Mouse (Mus musculus): ENCODE measurements around the gene Ddx52. TPM values are rescaled to one million over a fixed set of nuclear protein-coding genes. Genes with fewer than 3 reads are reported as not detected.

Gene Ddx52
- polyA plus RNA-seq, 1 experiment = 6.7 TPM

GRCm38 (mm10) chr11:83974561-83975346 is 32.9 kb downstream of the Ddx52 start:
- no peak overlapping the region for H3K4me3 ChIP-seq (ENCODE audit: control insufficient read depth, low read depth, low read length)
- H3K36me3 ChIP-seq (ENCODE audit: control insufficient read depth, insufficient read depth, low read length) = no peaks in the 10 kb centered on the region
- no peak overlapping the region for H3K27ac ChIP-seq (ENCODE audit: control insufficient read depth, insufficient read depth, low read depth, low read length)
- H3K27me3 ChIP-seq (ENCODE audit: control insufficient read depth, insufficient read depth, low read length) = no peaks in the 10 kb centered on the region
- no peak for TF ChIP-seq POLR2A (IDR thresholded peaks at IDR 0.05; ENCODE audit: control insufficient read depth, low read depth, low read length)
- TF ChIP-seq CTCF (IDR thresholded peaks at IDR 0.05; ENCODE audit: control insufficient read depth, insufficient read depth, insufficient replicate concordance, low read depth, low read length) = no peak
- no peaks in the 10 kb centered on the region for H3K4me1 ChIP-seq (ENCODE audit: control insufficient read depth, insufficient read depth, low read length)

- no peak for TF ChIP-seq CTCF (IDR thresholded peaks at IDR 0.05; ENCODE audit: control insufficient read depth, insufficient read depth, insufficient replicate concordance, low read depth, low read length)
- no peak for TF ChIP-seq POLR2A (IDR thresholded peaks at IDR 0.05; ENCODE audit: control insufficient read depth, low read depth, low read length)
- Histone ChIP-seq H3K4me1 (ENCODE audit: control insufficient read depth, insufficient read depth, low read length) (no peaks in the 10 kb centered on the region), H3K27me3 (ENCODE audit: control insufficient read depth, insufficient read depth, low read length) (no peaks in the 10 kb centered on the region), H3K4me3 (ENCODE audit: control insufficient read depth, low read depth, low read length) (no peak overlapping the region), H3K36me3 (ENCODE audit: control insufficient read depth, insufficient read depth, low read length) (no peaks in the 10 kb centered on the region), H3K27ac (ENCODE audit: control insufficient read depth, insufficient read depth, low read depth, low read length) (no peak overlapping the region)
Measured at GRCm38 (mm10) chr11:83975488-83975887, 33.6 kb downstream of the Ddx52 start.

- Histone ChIP-seq H3K4me3 (ENCODE audit: control insufficient read depth, low read depth, low read length) (no peak overlapping the region), H3K27ac (ENCODE audit: control insufficient read depth, insufficient read depth, low read depth, low read length) (no peak overlapping the region), H3K27me3 (ENCODE audit: control insufficient read depth, insufficient read depth, low read length) (no peaks in the 10 kb centered on the region), H3K36me3 (ENCODE audit: control insufficient read depth, insufficient read depth, low read length) (peaks cover 1% of the 10 kb centered on the region; the same call in 1 of the 2 replicates), H3K4me1 (ENCODE audit: control insufficient read depth, insufficient read depth, low read length) (no peaks in the 10 kb centered on the region)
- TF ChIP-seq POLR2A (IDR thresholded peaks at IDR 0.05; ENCODE audit: control insufficient read depth, low read depth, low read length) = no peak
- TF ChIP-seq CTCF (IDR thresholded peaks at IDR 0.05; ENCODE audit: control insufficient read depth, insufficient read depth, insufficient replicate concordance, low read depth, low read length) = no peak
Measured at GRCm38 (mm10) chr11:83976236-83976977, 34.5 kb downstream of the Ddx52 start.

- H3K4me3 ChIP-seq (ENCODE audit: control insufficient read depth, low read depth, low read length) = no peak overlapping the region
- TF ChIP-seq POLR2A (IDR thresholded peaks at IDR 0.05; ENCODE audit: control insufficient read depth, low read depth, low read length) (no peak), CTCF (IDR thresholded peaks at IDR 0.05; ENCODE audit: control insufficient read depth, insufficient read depth, insufficient replicate concordance, low read depth, low read length) (no peak)
- H3K36me3 ChIP-seq (ENCODE audit: control insufficient read depth, insufficient read depth, low read length) = peaks cover 1% of the 10 kb centered on the region
Measured at GRCm38 (mm10) chr11:83977810-83978209, 35.9 kb downstream of the Ddx52 start.

GRCm38 (mm10) chr11:83979992-83980391 is 38.1 kb downstream of the Ddx52 start:
- peaks cover 3% of the 10 kb centered on the region for H3K36me3 ChIP-seq (ENCODE audit: control insufficient read depth, insufficient read depth, low read length)
- no peak for TF ChIP-seq CTCF (IDR thresholded peaks at IDR 0.05; ENCODE audit: control insufficient read depth, insufficient read depth, insufficient replicate concordance, low read depth, low read length)
- no peak for TF ChIP-seq POLR2A (IDR thresholded peaks at IDR 0.05; ENCODE audit: control insufficient read depth, low read depth, low read length)

More at GRCm38 (mm10) chr11:83977810-83978209, 35.9 kb downstream of the Ddx52 start:
- Histone ChIP-seq H3K27ac (ENCODE audit: control insufficient read depth, insufficient read depth, low read depth, low read length) (no peak overlapping the region), H3K27me3 (ENCODE audit: control insufficient read depth, insufficient read depth, low read length) (no peaks in the 10 kb centered on the region), H3K4me1 (ENCODE audit: control insufficient read depth, insufficient read depth, low read length) (no peaks in the 10 kb centered on the region)

GRCm38 (mm10) chr11:83981338-83981737 is 39.5 kb downstream of the Ddx52 start:
- no peak overlapping the region for H3K27ac ChIP-seq (ENCODE audit: control insufficient read depth, insufficient read depth, low read depth, low read length)
- no peaks in the 10 kb centered on the region for H3K27me3 ChIP-seq (ENCODE audit: control insufficient read depth, insufficient read depth, low read length)
- no peak for TF ChIP-seq CTCF (IDR thresholded peaks at IDR 0.05; ENCODE audit: control insufficient read depth, insufficient read depth, insufficient replicate concordance, low read depth, low read length)
- TF ChIP-seq POLR2A (IDR thresholded peaks at IDR 0.05; ENCODE audit: control insufficient read depth, low read depth, low read length) = no peak
- H3K4me1 ChIP-seq (ENCODE audit: control insufficient read depth, insufficient read depth, low read length) = no peaks in the 10 kb centered on the region
- H3K4me3 ChIP-seq (ENCODE audit: control insufficient read depth, low read depth, low read length) = no peak overlapping the region
- H3K36me3 ChIP-seq (ENCODE audit: control insufficient read depth, insufficient read depth, low read length) = peaks cover 3% of the 10 kb centered on the region

More at GRCm38 (mm10) chr11:83979992-83980391, 38.1 kb downstream of the Ddx52 start:
- Histone ChIP-seq H3K27ac (ENCODE audit: control insufficient read depth, insufficient read depth, low read depth, low read length) (no peak overlapping the region), H3K4me3 (ENCODE audit: control insufficient read depth, low read depth, low read length) (no peak overlapping the region), H3K4me1 (ENCODE audit: control insufficient read depth, insufficient read depth, low read length) (no peaks in the 10 kb centered on the region), H3K27me3 (ENCODE audit: control insufficient read depth, insufficient read depth, low read length) (no peaks in the 10 kb centered on the region)

- Histone ChIP-seq H3K4me1 (ENCODE audit: control insufficient read depth, insufficient read depth, low read length) (no peaks in the 10 kb centered on the region), H3K27ac (ENCODE audit: control insufficient read depth, insufficient read depth, low read depth, low read length) (no peak overlapping the region), H3K27me3 (ENCODE audit: control insufficient read depth, insufficient read depth, low read length) (no peaks in the 10 kb centered on the region), H3K4me3 (ENCODE audit: control insufficient read depth, low read depth, low read length) (no peak overlapping the region), H3K36me3 (ENCODE audit: control insufficient read depth, insufficient read depth, low read length) (no peaks in the 10 kb centered on the region)
- TF ChIP-seq POLR2A (IDR thresholded peaks at IDR 0.05; ENCODE audit: control insufficient read depth, low read depth, low read length) (no peak), CTCF (IDR thresholded peaks at IDR 0.05; ENCODE audit: control insufficient read depth, insufficient read depth, insufficient replicate concordance, low read depth, low read length) (no peak)
Measured at GRCm38 (mm10) chr11:83991701-83992100, 49.8 kb downstream of the Ddx52 start.
